Mouse (Mus musculus) c-Kit-positive CD71-positive TER-119-negative erythroid progenitor cells, embryonic 14.5 days (primary cell): ENCODE measurements around the gene Brd3.
"Not testable (repeated sequence)": the region's sequence is repeated elsewhere in the genome, so short reads cannot be mapped to it uniquely, and the experiment has no call there.

Experiments
- DNase-seq: peaks from one replicate; pipeline ENCODE4 v3.0.0-alpha.2; 2013; ENCODE audit warnings: low read depth

Gene Brd3

GRCm38 (mm10) chr2:27507562-27507961 lies at the start of gene Brd3:
Brd3 (minus strand) TSS chr2:27507662.
- DNase-seq = no peak

DNA sequence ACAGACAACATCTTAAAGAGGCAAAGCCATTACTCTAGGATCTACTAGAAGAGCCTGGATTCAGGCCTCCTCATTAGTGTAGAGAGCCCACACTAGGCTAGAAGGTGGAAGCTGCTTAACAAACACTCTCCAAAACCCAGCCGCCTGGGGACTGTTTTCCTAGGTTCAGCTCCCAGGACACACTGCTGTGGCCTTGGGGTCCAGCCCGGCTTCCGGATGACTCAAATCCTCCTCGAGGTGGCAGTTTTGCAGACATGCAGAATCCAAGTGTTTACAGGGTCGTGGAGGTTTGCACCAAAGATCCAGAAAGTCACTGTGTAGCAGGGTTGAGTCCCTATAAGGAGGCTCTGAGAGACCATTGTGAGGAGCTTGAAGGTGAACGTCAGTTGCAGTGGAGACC lies 49.5 kb upstream of the Brd3 start:
- DNase-seq = no peak

DNA sequence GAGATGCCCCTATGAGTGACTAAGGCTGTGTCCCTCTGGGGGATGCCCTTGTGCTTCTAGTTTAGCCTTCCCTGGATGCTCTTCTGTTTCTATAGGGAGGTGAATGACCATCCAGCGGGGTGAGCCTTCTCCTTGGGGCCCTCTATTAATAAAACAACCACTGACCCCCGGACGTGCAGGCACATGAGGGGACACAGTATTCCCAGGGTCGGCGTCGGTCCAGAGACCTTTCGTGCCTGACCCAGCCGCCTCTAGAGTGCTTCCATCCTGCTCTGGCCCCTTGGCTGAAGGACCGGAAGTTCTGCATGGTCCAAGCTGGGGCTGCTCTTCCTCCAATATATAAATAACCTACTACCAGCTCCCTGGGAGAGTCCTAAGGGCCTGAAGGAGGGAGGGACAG lies 46.8 kb upstream of the Brd3 start:
- DNase-seq = no peak

DNA sequence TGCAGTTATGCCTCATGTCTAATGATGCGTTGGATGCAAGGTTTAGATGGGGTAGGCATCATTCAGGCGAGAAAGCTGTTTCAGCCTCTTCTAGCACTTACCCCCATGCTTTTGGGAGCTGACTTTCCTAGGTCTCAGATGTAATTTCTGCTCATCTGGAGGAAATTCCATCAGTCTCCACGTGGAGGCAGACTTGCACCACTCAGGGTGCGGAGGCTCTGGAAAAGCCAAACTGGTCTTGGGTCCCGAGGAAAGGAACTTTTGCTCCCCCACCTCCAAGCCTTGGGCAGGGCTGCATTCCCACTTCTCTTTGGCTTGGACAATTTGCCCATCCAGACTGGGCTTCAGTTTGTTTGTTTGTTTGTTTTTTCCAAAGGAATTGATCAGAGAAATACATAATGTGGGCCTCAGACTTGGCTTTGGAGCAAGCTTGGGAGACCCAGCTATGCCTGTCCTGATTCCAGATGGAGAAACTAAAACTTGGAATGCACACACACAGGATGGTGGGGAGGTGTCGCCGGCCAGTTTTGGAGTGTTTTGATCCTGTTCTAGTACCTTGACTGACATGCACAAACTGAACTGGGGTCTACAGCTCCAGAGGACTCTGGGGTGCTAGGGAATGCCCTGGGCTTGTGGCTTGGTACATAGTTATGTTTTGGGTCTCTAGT lies 45.3 kb upstream of the Brd3 start:
- peak; percentile 44 for DNase-seq

- DNase-seq = no peak
Observed at GRCm38 (mm10) chr2:27548664-27549369, 41.4 kb upstream of the Brd3 start.

- DNase-seq = no peak
Observed at GRCm38 (mm10) chr2:27547986-27548385, 40.5 kb upstream of the Brd3 start.

GRCm38 (mm10) chr2:27547326-27547725 lies 39.9 kb upstream of the Brd3 start:
- no peak for DNase-seq

GRCm38 (mm10) chr2:27546041-27546440 lies 38.6 kb upstream of the Brd3 start:
- DNase-seq = not testable (repeated sequence)

DNA sequence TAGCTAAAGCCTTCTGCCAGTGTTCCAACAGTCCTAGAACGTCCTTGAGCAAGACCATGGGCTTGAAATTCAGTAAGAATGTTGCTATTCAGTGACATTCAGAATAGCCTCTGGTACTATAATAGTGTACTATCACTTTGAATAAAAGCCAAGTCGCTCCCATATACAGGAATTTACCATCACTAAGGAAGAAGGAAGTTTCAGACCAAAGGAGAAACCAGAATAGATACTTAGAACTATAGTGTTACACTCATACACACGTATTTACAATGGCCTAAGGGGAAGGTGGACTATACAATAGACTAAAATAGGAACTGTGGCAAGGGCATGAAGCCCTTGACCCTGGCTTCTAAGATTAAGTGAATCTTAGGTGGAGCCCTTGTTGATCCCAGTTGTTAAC lies 38.1 kb upstream of the Brd3 start:
- DNase-seq = not testable (repeated sequence)

- DNase-seq = no peak
Observed at GRCm38 (mm10) chr2:27544613-27545012, 37.2 kb upstream of the Brd3 start.

- DNase-seq = no peak
Observed at GRCm38 (mm10) chr2:27541225-27541624, 33.8 kb upstream of the Brd3 start.

- DNase-seq = no peak
Observed at GRCm38 (mm10) chr2:27540515-27540836, 33.0 kb upstream of the Brd3 start.

DNA sequence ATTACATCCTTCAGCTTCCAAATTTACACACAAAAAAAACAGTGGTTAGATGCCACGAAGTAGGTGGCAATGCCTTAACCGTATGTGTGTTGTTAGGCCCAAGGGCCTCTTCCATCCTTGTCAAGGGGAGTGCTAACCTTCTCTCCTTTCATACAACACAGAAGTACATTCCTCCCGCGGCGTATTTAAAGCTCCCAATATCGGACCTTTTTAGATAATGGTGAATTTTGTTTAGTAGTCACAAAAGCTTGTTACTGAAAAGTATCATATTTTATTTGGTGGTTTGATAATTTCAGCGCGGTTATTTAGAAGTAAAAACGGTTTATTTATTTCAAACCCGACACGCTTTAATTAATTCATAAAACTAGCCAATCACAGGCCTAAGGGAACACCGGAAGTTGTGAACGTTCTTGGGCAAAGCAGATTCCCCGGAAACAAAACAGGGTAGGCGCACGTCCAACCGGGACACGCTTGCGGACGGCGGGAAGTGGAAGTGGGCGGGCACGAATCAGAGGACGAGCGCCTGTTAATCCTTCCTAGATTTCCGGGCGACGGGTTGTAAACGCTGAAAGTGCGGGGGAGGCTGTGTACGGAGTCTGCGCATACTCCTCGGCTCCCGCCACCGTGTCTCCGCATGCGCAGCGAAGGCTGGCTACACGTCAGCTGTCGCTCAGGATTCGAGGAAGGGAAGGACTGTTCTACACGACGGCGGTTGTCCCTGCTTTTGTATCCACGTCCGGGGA lies 32.5 kb upstream of the Brd3 start:
- DNase-seq = peak; percentile 91

DNA sequence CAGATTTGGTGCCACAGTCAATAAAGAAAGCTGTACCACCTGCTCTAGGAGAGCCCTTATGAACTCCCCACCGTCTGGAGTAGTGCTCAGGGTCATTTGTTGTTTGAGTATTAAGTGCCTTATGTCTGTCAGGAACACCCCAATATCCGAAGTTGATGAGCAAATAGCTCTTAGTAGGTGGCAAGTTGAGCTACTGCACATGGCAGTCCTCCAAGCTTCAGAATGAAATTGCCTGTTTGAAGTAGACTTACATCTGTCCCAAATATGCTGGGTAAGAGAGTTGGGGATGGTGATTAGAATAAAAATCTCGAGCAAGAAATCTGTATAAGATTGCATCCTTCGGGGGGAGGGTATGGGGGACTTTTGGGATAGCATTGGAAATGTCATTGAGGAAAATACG lies 31.9 kb upstream of the Brd3 start:
- peak; percentile 21 for DNase-seq

GRCm38 (mm10) chr2:27538455-27539330 lies 31.2 kb upstream of the Brd3 start:
- DNase-seq = peak; percentile 15

GRCm38 (mm10) chr2:27518283-27518682 lies 10.8 kb upstream of the Brd3 start:
- DNase-seq = no peak

DNA sequence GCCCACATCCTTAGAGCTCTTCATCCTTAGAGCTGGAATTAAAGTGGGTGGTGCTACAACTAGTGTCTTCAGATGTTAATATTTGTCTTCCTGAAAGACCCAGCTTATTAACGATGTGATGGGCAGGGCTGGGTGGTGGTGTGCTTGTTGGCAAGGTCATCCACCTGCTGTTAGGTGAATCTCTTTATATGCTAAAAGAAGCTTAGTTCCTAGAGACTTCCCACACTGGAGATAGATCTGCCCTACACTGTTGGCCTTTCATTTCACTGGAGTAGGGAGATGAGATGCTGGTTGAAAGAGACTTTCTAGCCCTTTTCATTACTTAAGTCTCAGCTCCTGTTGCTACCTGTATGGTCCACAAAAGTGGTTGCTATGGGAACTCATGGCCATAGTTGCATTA lies 8.8 kb upstream of the Brd3 start:
- no peak for DNase-seq

GRCm38 (mm10) chr2:27515341-27516166 lies 8.1 kb upstream of the Brd3 start:
- no peak for DNase-seq

DNA sequence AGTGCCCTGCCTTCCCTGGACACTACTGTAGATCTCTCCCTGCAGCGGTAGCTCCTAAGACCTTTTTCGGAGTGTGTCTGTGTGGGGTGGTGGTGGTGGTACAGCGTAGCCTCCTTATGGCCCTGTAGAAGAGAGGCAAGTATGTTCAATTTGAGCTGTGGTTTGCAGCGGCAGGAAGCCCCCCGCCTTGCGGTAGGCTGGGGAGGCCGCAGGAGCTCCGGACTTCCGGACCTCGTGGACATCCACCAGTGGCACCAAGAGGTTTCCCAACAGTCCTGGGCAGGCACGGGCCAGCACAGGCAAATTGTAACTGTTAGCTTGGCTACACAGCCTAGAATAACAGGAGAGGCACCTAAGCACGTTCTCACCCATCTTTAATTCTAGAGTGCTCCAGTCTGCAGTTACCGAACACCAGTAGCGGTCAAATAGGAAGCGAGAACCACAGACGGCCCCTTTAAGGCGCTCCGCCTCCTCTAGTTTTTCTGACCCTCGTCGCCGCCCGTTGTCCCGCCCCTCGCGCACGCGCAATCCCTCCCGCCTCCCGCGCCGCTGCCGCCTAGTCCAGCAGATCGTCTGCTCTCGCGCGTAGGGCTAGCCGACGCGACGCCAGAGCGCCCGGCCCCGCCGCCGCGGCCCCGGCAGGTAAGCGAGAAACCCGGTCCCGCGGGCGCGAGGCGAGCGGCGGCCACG lies 7.3 kb upstream of the Brd3 start, which contains the start of gene Wdr5:
Gene Wdr5, plus strand, starts transcription at position 519 of the 690 bp plus-strand sequence.
- peak; percentile 80 for DNase-seq

DNA sequence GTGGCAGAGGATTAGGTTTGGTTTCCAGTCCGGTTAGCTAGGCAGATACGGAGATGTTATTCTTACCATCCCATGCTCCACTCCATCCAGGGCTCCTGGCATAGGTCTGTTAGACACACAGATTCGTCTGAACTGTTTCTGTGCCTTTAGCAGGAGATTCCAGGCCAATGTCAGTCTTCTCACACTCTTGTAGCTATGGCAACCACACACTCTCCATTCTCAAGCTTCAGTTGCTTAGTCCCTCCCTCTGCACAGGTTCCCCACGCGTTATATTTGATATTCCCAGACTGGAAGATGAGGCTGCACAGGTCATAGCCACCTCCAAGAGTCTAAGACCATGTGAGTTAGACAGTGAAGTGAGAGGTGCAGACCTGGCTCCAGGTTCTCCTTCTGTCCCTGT lies 6.4 kb upstream of the Brd3 start:
- DNase-seq = no peak

DNA sequence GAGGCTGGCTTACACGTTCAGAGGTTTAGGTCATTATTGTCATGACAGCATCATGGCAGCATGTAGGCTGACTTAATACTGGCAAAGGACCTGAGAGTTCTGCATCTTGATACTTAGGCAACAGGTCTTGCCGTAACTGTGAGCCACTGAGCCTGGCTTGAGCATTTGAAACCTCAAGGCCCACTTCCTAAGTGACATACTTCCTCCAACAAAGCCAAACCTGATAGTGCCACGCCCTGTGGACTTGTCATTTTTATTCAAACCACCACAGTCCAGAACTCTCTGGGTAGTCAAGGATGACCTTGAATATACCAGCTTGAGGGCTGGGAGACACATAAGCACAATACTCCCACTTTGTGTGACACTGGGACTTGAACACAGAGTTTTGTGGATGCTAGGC lies 5.4 kb upstream of the Brd3 start:
- DNase-seq = no peak
